Mouse (Mus musculus) neutrophil, adult 59 days (primary cell): ENCODE results near the gene Slc8a1. TPM values are rescaled to one million over a fixed set of nuclear protein-coding genes. Genes with fewer than 3 reads are reported as not detected.

Source experiments
- total RNA-seq, 2 experiments: library from RNA; stranded (reverse); gene quantifications; 1 replicate in 1 of 2; 2 replicates in 1 of 2; pipeline ENCODE4 v1.2.4; 2023

Slc8a1 gene
- 10 to 100 TPM; 13.5 to 16.3 TPM for total RNA-seq

DNA sequence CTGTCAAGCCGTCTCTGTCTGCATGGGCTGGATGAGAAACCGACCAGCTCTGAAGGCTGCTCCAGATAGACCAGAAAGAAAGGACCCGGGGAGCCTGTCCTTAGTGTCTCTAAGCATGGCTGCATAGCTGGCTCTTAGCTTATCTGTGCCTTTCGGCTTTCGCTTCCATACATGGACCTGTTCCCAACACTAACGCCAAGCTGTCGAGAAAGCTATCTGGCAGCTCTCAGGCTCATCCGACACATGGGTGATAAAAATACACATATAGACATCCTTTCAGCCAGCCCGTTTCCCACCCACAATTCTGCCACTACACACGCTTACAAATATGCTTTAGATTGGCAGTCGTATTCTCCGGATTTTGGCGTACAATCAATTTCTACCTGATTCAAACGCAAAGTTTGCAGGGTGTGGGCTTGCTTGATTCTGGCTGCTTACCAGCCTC lies at the start of gene Slc8a1:
TSS of gene Slc8a1 (minus strand) at position 67 of the 445 bp plus-strand sequence.

DNA sequence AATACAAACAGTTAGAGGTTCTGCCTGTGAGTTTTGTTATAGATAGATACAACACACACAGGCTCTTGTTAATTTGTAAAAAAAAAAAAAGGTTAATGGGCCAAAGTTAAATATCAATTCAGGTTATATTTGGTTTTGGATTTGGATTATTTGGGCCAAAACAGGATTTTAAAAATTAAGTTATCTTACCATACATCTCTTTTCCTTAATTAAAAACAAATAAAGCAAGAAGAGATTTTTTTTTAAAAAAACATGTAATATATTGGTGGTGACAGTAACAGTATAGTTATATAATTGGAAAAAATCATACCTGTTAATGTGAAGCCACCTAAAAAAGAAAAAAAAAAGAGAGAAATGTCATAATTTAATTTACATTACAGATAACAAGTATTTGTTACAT lies 296.7 kb downstream of the Slc8a1 start, which contains the start of gene Gm11096:
TSS of gene Gm11096 (plus strand) at position 301 of the 400 bp plus-strand sequence.

